Mouse (Mus musculus): ENCODE results near the gene Stmn1.

Stmn1 gene

DNA sequence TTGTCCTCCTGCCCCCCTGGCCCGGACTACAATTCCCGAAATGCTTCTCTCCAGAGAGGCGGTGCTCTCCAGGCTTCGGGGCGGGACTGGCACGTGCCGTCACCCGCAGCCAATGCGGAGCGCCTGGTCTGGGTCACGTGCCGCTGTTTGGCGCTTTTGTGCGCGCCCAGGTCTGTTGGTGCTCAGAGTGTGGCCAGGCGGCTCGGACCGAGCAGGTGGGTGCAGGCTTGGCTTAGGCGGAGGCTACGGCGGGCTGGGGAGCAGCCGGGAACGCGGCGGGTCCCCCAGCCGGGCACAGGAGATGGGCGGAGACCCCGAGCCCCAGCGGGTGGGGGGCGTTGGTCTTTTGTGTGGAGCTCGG, at the start of gene Stmn1:
TSS of gene Stmn1 (plus strand) at position 106 of the 361 bp plus-strand sequence.
- DNase-seq: peak; percentile 95 to 97

DNA sequence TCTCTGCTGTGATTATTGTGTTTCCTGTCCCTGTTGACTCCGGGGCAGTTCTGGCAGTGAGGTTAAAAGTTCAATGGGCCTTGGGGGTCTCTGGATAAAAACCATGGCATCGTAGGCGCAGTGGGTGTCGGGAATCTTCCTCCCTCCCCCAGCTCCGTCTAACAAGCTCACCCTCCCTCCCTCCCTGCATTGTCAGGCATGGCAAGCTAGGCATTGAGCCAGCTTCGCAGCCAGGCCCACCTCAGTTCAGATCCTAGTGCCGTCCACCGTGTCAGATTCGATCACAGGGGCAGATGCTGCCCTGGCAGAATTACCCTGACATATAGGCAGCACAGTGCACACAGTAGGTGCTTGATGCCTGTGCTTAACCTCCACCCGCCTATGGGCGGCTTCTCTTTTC, 46.1 kb upstream of the Stmn1 start:
- DNase-seq: no peak

DNA sequence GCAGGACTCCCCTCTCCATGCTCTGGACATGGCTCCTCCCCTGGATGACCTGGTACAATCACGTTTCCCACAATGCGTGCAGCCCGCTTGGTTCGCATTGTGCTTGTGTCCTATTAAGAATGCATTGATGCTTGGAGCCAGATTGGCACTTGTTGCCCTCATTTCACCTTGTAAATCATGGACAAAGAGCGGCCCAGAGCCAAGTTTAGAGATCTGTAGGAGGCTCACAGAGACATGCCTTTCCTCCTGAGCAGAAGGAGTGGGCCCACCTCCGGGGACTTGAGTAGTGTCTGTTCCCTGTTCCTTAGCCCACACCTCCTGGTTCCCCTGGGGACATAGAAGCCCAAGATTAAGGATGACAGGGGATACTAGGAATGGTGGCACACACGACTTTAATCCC, 44.2 kb upstream of the Stmn1 start:
- no peak for DNase-seq

DNA sequence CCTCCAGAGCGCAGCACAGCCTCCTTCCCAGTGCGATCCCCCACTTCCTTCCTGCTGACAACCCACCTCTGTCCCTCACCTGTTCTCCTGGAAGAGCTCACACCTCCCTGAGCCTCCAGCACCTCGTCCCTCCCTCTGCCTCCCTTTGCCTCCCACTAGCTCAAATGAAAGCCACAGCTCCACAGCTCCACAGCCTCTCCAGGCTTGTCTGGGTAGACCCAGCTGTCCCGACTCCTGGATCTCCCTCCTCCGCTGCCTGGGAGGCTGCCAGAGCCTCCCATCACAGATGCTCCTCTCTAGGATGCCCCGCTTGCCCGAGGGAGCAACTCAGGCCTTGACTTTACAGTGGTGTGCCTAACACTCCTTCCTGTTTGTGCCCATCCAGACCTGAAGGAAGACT, 43.0 kb upstream of the Stmn1 start:
- no peak for DNase-seq

DNA sequence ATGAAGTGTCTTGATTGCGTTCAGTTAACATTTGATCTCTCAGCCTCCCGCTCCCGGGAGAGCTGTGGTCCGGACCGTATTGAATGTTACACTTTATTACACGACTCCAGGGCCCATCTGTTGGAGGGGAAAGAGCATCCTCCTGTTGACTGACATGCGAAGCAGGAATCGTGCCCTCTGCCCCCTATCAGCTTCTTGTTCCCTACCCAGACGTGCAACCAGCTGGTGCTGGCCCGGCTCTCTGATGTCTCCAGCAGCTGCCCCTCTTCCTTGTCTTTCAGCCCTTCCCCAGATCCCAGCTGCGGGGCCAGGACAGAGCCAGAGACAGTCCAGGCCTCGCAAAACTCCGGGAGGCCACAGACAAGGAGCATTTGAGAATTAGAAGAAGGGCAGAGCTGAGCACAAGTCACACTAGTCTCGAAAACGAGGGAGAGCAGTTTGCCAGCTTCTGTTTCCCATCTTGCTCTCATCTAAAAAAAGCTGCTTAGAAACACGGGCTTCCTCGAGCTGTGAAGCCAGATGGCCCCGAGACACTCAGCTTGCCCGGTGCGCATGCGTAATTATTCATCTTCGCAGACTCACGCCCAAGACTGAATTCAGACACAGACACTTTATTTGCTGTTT, 37.6 kb upstream of the Stmn1 start:
- peak; percentile 41 to 80 for DNase-seq

DNA sequence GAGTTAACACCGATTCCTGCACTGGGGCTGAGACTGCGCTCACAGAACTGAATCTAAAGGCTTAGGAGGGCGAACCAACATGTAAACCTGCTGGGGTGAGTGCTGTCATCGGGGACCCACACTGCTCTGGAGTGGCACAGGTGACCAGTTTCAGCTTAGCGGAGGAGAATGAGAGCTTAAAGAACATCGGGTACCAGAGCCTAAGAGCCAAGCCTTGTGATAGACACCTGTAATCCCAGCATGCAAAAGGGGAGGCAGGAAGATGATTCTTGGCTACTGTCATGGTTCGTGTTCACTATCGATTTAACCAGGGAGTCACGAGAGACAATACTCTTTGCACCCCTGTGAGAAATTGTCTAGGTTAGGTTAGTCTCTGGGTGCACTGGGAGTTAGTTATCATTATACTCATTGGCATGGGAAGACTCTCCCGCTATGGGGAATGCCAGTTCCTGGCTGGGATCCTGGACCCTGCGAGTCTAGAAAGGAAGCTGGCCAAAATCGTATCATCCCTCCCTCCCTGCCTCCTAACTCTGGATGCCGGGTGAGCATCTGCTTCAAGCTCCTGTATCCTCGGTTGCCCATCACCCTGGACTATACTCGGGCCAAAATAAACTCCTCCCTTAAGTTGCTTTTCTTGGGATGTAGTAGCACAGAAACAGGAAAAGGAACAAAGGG, 35.3 kb upstream of the Stmn1 start:
- DNase-seq: no peak

DNA sequence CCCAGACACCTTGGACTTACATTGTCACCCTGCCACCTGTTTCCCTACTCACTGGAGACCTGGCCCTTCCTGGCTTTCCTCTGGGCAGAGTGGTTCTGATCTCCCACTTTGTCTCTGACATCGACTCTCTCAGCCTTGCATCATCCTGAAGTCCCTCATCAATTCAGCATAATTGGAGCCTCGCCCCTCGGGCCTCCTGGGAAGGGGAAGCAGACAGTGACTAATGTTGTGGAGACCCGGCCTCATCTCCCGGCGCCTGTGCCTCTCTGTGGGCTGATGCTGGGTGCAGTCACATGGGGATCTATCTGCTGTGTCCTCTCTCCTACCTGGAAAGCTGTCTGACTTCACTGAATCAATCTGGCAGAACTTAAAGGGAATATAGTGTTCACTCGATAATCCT, 31.9 kb upstream of the Stmn1 start:
- no peak for DNase-seq

DNA sequence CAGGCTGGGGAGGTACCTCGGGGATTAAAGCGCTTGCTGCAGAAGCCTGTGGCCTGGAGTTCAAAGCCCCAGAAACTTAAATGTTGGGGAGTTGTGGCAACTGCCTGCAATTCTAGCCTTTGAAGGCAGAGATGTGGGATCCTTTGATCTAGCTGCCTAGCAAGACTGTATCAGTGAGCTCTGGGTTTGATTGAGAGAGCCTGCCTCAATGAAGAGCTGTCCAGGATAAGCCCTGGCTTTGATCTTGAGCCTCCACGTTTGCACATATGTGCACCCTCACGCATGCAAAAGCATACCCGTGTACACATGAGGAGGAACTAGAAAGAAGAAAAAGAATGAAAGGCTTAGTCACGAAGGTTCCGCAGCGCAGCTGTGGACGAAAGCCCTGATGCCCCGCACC, 31.5 kb upstream of the Stmn1 start:
- DNase-seq: no peak

DNA sequence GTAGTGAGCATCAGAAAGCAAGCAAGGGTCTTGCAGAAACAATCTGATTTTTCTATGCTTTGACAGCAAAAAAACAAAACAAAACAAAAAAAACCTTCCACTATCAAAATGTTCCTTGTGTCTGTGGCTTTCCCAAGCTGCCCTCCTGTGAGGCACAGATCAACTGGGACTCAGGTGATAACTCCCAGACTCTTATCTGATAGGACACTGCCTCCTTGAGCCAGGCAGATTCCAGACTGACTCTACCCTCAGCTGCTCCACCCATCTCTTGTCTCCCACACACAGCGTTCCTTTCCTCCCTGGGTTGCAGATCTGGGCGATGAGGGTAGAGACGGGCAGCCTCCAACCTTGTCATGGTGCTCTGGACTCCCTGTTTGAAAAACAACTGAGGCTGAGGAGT, 29.0 kb upstream of the Stmn1 start:
- DNase-seq: no peak

DNA sequence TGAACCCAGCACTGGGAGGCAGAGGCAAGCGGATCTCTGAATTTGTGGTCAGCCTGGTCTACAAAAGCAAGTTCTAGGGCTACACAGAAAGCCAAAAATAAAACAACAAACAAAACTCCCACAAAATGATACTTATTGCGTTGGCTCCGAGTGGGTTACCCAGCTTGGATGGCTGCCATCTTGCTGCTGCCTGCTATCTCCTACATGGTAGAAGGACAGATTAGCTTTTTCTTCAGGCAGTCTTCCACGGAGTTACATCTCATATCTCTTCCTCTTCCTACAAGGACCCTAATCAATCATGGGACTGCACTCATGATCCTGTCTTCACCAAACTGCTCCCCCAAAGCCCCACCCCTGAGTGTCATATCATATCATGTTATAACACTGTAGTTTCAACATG, 28.2 kb upstream of the Stmn1 start:
- no peak for DNase-seq

DNA sequence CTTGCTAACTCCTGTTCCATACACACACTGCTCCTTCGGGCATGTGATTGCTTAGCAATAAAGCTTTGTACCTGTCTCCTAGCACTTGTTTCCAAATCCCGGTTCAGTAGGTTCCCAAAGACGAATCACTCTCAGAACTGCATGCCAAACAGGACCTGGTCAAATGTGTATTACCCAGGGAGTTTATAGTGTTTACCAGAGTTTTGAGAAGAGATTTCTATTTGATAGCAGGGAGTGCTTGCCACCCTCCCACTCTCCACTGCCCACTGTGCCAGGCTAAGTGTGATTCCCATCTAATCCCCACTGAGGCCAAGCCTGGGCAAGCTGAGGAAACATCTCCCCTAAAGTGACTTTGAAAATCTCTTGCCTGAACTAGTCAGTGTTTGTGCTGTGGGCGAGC, 25.9 kb upstream of the Stmn1 start:
- DNase-seq: no peak

DNA sequence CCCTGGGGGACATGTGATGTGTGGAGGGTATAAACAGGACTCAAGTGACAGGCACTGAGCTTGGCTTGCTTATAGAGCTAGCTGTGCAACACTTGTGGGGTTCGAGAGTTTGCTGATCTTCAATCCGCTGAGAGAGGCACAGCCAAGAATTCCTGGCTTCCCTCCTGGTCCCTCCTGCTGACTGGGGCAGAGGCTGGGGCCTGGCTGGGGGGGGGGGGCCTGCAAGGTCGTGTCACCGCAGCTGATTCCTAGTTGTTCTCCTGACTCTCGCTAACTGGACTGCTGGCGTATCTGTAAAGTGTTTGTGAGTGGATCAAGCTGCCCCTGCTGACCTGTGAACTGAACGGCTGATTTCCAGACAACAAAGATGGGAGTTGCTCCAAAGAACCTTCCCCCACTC, 24.5 kb upstream of the Stmn1 start:
- peak in 1 of 2 experiments; percentile 65 for DNase-seq

DNA sequence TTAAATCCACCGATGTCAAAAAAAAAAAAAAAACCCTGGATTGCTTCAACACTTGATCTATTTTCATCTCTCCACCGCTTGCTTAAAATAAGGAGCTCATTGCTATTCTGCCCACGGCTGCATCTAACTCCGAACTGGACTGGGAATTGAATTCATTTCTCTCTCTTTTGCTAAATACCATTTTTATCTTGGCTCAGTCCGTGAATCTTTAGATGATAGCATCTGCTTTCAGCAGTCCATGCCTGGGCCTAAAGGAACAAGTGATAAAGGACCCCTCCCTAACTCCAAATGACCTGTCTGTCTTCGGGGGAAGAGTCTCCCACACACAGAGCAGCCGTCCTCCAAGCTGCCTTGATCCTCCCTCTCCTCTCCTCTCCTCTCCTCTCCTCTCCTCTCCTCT, 23.2 kb upstream of the Stmn1 start:
- DNase-seq: no peak

DNA sequence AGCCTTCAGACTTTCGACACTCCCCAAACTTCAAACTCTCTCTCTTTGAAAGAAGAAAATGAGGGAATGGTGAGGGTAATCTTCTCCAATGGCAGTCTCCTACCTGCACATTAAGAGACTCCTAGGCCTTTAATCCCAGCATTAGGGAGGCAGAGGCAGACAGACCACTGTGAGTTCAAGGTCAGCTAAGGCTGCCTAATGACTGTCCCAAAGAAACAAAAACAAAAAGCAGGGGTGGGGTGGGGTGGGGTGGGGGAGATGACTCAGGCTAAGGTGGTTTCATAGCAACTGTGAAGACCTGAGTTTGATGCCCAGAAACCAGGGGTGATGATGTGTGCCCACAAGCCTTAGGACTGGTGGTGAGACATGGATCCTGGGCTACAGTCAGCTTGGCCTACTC, 22.6 kb upstream of the Stmn1 start:
- DNase-seq: no peak

DNA sequence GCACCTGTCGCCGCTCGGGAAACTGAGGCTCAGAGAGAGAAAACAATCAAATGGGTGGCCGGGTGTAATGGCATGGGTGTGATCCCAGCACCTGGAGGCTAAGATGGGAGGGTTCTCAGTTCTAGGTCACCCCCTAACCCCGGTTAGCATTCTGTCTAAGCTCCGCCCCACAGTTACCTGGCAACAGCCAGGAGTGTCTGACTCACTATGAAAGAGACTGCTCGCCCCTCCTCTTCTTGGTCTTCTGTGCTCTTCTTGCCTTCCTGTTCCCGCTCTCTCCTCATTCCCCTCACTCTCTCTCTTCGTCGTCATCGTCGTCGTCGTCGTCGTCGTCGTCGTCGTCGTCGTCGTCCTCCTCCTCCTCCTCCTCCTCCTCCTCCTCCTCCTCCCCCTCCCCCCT, 20.2 kb upstream of the Stmn1 start:
- peak in 1 of 2 experiments; percentile 11 for DNase-seq

DNA sequence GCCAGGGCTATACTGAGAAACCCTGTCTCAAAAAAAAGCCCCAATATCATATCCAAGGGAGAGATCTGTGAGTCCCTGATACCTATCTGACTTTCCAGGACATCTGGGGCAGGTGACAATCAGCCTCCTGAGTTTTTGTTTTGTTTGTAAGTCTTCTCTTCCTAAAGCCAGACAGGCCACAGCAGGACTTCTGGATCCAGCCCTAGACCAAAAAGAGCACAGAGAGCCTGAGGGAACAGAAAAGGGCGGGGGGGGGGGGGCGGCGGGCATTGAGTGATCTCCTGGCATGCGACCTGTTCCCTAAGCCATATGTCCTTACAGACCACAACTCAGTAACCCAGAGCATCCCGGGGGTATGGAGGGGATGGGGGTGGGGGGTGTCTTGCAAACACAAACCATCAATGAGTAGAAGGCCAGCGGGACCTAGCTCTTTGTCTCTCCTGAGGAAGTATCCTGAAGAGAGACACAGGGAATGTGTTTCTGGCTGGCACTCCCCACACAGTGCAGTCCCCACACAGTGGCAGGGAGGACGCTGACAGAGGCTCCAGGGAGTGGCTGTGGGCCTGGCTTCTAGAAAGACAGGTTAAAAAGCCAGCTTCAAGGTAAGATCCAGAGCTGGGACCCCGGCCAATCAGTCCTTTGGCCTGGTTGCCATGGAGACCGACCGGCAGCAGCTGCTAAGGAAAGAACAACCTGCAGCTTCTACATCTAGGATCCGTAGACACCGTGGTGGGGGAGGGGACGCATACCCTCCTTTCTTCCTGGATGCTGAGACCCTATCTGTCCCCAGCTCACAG, 18.3 kb upstream of the Stmn1 start:
- no peak for DNase-seq

DNA sequence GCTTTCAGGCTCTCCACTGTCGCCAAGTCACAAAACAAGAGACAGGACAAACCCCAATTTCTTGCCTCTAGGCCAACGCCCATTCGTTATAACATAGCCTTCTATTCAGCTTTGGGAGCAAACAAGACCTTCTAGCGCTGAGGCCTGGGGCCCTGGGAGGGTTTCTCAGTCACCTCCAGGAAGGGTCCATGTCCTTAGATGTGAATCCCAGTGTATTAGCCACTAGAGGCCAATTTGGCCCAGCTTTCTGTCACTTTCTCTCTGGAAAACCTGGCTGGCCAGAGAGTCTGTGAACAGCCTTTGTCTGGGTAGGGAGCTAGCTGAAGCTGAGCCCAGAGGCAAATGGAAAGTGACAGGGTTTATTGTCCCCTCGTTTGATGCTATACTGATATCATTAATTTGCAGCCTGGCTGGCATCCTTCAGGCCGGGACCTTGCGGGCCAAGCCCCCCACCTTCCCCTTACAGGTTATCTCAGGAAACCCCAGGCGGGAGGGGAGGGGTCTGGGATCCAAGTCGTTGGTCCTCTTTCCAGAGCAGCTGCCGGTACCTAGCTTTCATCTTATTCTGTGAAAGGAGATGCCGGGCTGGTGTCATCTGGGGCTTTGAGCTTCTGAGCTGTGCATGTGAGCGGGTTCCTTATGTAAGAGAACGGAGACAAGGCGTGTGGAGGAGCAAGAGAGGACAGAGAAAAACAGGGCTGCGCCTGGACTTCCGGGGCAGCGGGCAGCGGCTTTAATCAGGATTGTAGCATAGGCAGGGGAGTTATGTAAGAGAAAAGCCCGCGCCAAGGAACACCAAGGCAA, 17.5 kb upstream of the Stmn1 start:
- no peak for DNase-seq

DNA sequence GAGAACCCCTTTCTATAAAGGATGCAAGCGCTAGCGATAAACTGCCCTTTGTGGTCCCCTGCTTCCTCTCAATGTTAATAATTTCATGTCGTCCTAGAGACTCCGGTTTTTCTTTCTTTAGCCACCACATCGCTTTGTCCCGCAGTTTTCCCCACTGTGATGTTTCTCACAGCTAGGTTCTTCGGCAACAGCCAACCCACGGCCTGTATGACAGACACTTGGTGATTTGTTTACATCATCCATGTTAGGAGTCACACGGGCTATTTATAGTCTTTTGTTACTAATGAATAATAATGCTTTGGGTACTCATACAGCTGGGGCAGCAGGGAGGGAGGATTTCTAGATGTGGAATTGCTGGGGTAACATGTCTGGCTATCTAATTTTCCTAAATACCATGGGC, 16.6 kb upstream of the Stmn1 start:
- DNase-seq: no peak

DNA sequence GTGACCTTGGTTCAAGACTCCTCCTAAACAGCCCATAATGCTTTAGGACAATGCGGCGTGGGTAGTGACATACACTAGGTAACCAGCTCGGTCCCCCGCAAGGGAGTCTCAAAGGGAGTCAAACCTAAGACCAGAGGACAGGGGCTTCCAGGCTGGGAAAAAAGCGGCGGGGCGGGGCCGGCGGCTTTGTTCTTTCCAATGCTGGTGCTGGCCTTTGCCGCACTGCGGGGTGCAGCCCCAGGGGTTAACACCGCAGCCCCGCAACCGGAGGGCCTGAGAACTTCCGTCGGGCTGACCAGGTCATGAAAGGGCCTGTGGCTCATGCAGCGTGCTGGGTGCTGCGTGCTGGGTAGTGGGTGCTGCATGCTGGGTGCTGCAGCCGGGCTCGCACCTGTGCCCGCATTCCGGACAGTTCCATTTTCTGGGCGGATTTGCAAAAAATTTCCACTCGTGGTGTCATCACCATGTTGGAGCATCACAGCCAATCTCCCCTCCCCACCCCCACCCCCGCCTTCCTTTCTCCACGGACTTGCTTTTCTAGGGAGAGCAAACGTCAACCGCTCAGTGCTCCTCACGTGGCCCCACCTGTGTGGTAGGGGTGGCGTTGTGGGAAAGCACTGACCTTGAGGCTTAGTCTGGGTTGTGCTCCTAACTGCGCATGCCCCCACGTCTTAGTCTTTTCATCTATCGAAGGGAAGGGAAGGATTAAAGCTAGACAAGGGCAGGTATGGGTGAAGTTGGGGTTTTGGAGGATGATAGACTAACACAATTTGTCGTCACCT, 14.3 kb upstream of the Stmn1 start:
- DNase-seq: no peak

DNA sequence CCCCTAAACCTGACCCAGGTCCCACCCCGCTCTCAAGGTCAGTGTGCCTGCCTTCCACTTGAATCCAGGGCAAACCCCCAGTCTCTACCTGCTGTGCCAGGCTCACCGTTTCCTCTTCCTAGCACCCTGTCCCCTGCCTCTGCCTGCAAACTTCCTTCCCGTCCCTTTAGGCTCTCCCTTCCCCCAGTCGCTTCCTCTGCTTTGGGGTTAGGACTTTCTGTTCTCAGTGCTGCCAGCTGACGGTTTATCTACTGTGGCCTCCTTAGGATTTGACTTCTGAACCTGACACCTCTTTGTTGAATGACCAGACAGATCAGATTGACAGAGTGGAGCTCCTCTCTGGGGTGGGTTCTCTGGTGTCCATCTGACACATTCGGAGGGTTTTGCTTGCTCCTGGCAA, 12.8 kb upstream of the Stmn1 start:
- DNase-seq: peak; percentile 44 to 47

DNA sequence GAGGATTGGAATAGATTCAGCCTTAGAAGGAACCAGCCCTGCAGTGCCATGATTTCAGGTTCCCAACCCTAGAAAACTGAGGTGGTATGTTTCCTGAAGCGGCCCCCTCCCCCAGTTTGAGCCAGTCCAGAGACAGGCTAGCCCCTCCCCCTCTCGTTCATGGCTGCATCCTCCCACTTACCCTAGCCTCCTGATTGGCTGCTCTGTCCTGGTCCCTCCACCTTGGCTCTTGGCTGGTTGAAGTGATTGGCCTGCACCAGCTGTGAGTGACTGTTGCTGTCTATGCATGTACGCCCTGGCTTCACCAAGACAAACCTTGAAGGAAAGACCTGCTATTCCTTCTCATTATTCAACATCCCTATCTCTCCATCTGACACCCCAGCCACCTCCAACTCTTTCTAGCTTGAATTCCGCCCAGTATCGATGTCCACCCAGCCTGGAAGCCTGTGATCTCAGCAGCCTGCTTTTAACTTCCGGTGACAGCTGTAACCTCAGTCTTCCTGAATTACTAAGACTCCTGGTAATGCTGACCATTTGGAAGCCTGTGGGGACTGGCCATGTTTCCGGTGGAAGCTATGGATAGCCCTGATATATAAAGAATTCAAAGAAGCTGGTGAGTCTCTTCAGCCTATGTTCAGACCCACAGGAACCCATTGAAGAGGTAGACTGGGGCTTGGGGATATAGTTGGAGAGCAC, 10.8 kb upstream of the Stmn1 start:
- no peak for DNase-seq

DNA sequence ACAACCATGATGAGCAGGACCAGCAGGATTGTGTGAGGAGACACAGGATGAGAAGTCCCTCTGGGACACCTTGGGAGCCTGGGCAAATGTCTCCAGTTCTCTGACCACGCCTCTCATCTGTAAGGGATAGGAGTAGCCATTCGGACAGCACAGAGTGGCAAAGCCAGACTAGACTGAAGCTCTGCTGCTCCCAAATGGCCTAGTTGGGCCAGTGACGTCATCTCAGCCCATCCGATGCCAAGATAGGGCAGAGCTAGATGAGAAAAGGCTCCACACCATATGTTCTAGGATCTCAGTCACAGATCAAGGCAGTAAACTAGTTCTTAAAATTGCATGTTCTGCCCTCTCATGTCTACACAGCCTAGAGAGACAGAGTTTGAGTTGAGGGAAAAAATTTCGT, 9.3 kb upstream of the Stmn1 start:
- no peak for DNase-seq

All from lung, postnatal 4 days (tissue).